Mouse (Mus musculus) stomach, embryonic 15.5 days (tissue): ENCODE measurements around the gene Socs5. TPM values are rescaled to one million over a fixed set of nuclear protein-coding genes. Genes with fewer than 3 reads are reported as not detected.

ENCODE experiments used
- ATAC-seq: fragments of 200-750 bp; cut with Nextera tagmentation; 2 replicates; pipeline ENCODE4 v1.8.0; 2017; ENCODE audit warnings: low read depth, moderate number of reproducible peaks, moderate TSS enrichment; ENCODE audit not compliant: insufficient read depth, low FRiP score
- H3K27ac ChIP-seq: fragments of 300-500 bp; sonication (generic); 2 replicates; pipeline ENCODE4 v1.5.1; 2015; ENCODE audit warnings: mild to moderate bottlenecking, inconsistent platforms
- H3K27me3 ChIP-seq: fragments of 300-500 bp; sonication (generic); replicated peaks from 2 replicates; pipeline ENCODE4 v1.6.1; 2015; ENCODE audit warnings: inconsistent platforms
- H3K36me3 ChIP-seq: fragments of 300-500 bp; sonication (generic); 2 replicates; pipeline ENCODE4 v1.6.1; 2015; ENCODE audit warnings: inconsistent platforms
- H3K4me1 ChIP-seq: fragments of 300-500 bp; sonication (generic); 2 replicates; pipeline ENCODE4 v1.6.1; 2015; ENCODE audit warnings: inconsistent platforms
- H3K4me2 ChIP-seq: fragments of 300-500 bp; sonication (generic); 2 replicates; pipeline ENCODE4 v1.6.1; 2015; ENCODE audit warnings: mild to moderate bottlenecking, inconsistent platforms
- H3K4me3 ChIP-seq: fragments of 300-500 bp; sonication (generic); replicated peaks from 2 replicates; pipeline ENCODE4 v1.5.1; 2015; ENCODE audit warnings: inconsistent platforms
- H3K9ac ChIP-seq: fragments of 300-500 bp; sonication (generic); 2 replicates; pipeline ENCODE4 v1.6.1; 2015; ENCODE audit warnings: inconsistent platforms
- H3K9me3 ChIP-seq: fragments of 300-500 bp; sonication (generic); 2 replicates; pipeline ENCODE4 v1.6.1; 2016; ENCODE audit warnings: inconsistent platforms
- whole genome bisulfite sequencing: fragments of 180-500 bp; shearing (Covaris S2); methylation state at CpG from one replicate; pipeline ENCODE4 v1.1.7; 2015; 5-methylcytosine and 5-hydroxymethylcytosine counted together
- polyA plus RNA-seq: library from polyadenylated mRNA; unstranded; fragments of >200 nt; fragmentation: Nextera tagmentation; extraction: Ambion mirVana; gene quantifications from 2 replicates; pipeline ENCODE4 v1.2.1, GENCODE M21; 2015

Gene Socs5
- polyA plus RNA-seq, 1 experiment from 2014 or later = 12.2 TPM

DNA sequence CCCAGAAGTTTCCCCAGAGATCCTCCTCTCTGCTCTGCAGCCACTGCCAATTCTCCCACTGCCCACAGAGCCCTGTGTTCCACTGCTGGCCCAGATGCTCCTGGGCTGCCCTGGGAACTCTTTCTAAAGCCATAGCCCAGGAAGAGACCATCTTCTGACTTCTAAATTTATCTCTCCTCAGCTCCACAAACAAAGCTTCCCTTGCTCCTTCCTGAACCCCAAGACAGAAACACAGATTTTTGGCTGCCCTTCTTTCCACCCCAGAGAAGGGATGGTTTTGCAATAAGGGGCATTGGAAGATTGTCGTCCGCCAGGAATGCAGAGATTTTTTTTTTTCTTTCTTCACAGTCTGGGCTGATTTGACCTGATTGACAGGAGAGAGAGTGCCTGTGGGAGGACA lies 66.5 kb downstream of the Socs5 start:
- Histone ChIP-seq H3K4me3 (no peak overlapping the region), H3K27me3 (no peaks in the 10 kb centered on the region), H3K4me1 (peaks cover 16% of the 10 kb centered on the region), H3K4me2 (no peak overlapping the region), H3K27ac (peak overlapping the region; percentile 36; the same call in 1 of the 2 replicates), H3K36me3 (no peaks in the 10 kb centered on the region), H3K9me3 (no peaks in the 10 kb centered on the region), H3K9ac (no peak overlapping the region)
- WGBS = 61% methylated on average over 2 of the region's 2 CpGs
- no peak for ATAC-seq

DNA sequence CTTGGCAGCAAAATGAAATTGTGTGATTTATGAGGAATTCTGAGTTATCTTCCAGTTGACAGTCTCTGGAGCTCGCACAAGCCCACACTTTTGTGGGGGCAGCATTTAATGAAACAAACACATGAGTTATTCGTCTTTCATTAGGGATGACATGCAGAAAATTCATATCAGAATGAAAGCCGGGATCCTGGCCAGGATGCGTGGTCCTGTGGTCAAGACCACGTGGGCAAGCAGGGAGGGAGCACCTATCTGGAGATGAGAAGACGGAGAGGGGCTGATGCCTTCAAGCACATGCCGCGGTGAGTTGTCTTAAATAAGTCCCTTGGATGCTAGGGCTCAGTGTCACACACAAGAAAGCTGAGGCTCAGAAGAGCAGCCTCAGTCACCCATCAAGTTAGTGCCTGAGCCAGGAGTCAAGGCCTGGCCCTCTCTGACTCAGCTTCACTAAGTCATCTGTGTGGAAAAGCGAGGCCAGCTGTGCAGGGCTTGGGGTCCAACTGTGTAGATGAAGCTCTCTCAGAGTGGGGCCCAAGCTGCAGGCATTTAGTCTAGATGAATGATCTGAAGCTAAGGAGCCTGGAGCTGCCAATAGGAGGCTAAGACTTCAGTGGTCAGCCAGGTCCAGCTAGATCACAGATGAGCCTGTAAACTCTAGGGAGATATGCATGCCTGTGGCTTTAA lies 67.3 kb downstream of the Socs5 start:
- no peak overlapping the region for H3K4me3 ChIP-seq
- H3K4me2 ChIP-seq = no peak overlapping the region
- no peaks in the 10 kb centered on the region for H3K36me3 ChIP-seq
- H3K9me3 ChIP-seq = no peaks in the 10 kb centered on the region
- 62% methylated on average over 9 of the region's 9 CpGs for WGBS
- no peak overlapping the region for H3K9ac ChIP-seq
- H3K27me3 ChIP-seq = no peaks in the 10 kb centered on the region
- H3K4me1 ChIP-seq = peaks cover 20% of the 10 kb centered on the region
- H3K27ac ChIP-seq = peak overlapping the region; percentile 36; the same call in 1 of the 2 replicates
- peak; percentile 36; the same call in 1 of the 2 replicates for ATAC-seq

DNA sequence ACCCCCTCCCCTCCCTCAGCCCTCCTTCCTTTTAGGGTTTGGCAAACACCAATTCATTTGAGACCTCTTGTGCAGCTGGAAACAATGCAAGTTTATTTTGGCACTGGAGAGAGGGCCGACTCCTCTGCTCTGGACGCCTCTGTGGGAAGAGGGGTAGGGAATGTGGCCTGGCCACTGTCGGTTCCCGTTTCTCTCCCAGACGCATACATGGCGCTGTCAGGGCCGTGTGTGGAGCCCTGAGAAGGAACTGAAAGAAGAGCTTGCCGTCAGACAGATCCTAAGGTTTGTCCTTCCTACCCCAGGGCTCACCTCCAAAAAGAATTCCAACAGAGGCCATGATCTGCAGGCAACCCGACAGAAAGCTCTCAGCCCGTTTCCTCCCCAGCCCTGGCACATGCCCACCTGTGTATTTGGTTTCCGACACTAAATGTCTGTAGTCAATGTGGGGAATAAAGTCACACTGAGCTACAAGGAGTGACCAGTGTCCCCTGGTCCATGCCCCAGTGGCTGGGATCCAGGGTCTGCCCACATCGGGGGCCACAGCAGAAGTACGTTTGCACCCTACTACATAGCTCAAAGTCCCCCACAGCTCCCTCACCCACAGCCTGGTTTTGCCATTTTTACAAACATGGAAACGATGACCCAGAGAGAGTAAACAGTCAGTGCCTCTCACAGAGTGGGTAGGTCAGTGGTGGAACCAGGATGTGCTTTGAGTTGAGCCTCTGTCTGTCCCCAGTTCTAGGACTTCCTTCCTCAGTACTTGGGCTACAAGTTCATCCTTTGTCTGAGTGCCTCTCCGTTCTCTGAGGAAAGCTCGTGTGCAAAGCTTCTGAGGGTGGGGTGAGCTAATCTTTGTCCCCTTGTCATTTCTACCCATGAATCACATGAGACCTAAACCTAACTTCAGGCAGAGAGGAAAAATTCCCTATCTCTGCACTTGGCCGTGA lies 68.9 kb downstream of the Socs5 start:
- no peak for ATAC-seq
- WGBS = 49% methylated on average over 17 of the region's 17 CpGs

DNA sequence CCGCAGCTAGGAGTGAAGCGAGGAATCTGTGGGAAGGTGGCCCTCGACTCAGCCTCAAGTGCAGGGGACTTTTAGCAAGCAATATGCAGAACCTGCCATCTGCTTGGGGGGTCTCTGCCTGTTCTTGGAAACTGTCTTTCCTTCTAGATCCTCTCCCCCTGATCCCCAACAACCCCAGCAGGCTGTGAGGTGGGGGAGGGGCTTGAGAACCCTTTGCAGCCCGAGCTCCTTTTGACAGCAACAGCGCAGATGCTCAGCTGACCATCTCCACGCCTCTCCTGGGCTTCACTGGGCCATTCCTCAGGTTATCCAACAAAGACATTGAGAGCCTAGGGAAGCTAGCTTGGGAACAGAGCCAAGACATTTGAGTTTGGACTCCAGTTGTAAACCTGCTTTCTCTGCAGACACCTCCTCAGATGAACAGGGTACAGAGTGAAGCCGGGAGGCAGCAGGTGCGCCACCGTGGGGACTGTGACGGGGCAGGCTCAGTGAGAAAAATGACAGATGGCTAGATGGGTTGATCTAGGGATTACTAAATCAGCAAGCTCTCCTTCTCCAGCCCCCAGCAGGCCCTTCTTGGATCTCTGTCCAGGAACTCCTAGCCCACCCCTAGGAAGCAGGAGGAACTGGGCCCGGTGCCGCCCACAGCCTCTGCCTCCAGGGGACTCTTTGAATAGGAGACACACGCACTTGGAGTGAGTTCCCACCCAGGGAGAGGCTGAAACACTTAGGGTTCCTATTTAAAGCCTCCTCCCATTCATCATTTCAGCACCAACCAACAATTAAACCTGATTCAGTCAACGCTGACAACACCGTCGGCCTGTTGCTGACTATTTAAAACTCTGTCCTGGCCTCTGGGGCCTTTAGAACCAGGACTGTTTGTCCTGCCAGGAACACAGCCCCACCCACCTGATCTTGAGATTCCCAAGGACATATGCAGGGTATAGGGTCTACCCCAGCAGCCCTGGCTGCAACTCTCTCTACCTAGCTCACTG lies 71.4 kb downstream of the Socs5 start:
- no peaks in the 10 kb centered on the region for H3K9me3 ChIP-seq
- peaks cover 20% of the 10 kb centered on the region for H3K4me1 ChIP-seq
- WGBS = 40% methylated on average over 16 of the region's 16 CpGs
- H3K4me2 ChIP-seq = no peak overlapping the region
- peak overlapping the region; percentile 62 for H3K27ac ChIP-seq
- H3K27me3 ChIP-seq = no peaks in the 10 kb centered on the region
- no peak overlapping the region for H3K9ac ChIP-seq
- H3K36me3 ChIP-seq = no peaks in the 10 kb centered on the region
- H3K4me3 ChIP-seq = no peak overlapping the region
- ATAC-seq = peak; percentile 37

More for the DNA sequence above, 68.9 kb downstream of the Socs5 start:
- Histone ChIP-seq H3K4me2 (no peak overlapping the region), H3K27me3 (no peaks in the 10 kb centered on the region), H3K36me3 (no peaks in the 10 kb centered on the region), H3K4me1 (peaks cover 20% of the 10 kb centered on the region), H3K9ac (no peak overlapping the region), H3K9me3 (no peaks in the 10 kb centered on the region), H3K27ac (peak overlapping the region; percentile 35; the same call in 1 of the 2 replicates), H3K4me3 (no peak overlapping the region)

DNA sequence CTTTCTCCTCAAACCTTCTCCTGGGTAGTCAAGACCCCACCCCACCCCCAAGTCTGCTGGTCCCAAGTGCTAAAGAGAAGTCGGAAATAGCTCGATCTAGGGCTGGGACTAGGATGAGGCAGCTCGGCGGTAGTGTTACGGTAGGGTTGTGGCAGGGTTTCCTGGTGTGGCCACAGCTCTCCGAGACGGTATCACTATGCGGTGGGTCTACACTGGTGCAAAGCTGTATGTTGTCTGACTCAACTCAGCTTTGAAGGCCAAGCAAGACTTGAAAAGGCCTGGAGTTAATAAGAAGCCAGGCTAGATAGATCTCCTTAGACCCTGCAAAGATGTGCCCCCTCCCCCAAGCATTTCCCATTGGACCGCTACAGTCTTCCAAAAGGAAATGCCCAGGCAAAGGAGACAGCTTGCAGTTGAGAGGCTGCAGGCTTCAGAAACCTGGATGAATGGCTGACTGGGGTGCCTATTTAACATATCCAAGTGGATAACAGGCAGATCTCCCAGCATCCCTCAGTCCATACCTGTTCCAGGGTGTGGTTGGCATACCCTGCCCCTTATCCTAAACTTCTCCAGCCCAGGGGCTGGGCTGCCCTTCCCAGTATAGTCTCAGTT lies 72.6 kb downstream of the Socs5 start:
- WGBS = 75% methylated on average over 9 of the region's 9 CpGs
- Histone ChIP-seq H3K4me3 (no peak overlapping the region), H3K4me2 (no peak overlapping the region), H3K36me3 (no peaks in the 10 kb centered on the region), H3K9ac (no peak overlapping the region), H3K9me3 (no peaks in the 10 kb centered on the region), H3K27ac (no peak overlapping the region), H3K4me1 (peaks cover 20% of the 10 kb centered on the region), H3K27me3 (no peaks in the 10 kb centered on the region)
- ATAC-seq = no peak

DNA sequence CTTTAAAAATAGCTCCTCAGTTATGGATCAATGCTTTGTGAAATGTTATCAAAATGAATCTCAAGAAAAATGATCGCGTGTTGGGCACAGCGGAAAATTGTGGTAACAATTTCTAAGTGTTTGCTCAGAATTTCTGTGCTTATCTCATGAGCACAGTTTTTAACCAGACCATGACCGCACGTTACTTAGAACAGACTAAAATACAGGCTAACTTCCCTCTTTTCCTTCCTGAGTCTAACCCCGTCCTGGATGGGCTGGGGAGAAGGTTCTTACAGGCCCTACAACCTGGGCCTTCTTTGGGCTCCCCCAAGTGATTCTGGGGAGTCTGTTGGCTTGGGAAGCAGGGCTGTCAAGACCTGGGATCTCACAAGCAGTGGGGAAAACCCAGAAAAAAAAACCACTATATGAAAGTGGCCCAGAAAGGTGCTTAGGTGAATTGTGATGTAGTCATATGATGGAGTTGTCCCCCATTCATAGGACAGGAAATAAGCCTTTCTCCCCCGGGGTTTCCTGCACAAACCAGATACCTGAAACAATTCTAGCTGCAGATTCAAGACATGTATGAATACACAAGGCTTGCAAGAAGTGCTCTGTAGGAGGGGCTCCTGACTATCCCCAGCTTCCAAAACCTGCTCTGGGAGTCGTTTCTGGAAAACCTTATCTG lies 74.3 kb downstream of the Socs5 start:
- Histone ChIP-seq H3K4me1 (peaks cover 9% of the 10 kb centered on the region), H3K9ac (no peak overlapping the region), H3K4me3 (no peak overlapping the region), H3K27me3 (no peaks in the 10 kb centered on the region), H3K4me2 (no peak overlapping the region), H3K36me3 (no peaks in the 10 kb centered on the region), H3K27ac (no peak overlapping the region), H3K9me3 (no peaks in the 10 kb centered on the region)
- 68% methylated on average over 8 of the region's 8 CpGs for WGBS
- ATAC-seq = no peak

DNA sequence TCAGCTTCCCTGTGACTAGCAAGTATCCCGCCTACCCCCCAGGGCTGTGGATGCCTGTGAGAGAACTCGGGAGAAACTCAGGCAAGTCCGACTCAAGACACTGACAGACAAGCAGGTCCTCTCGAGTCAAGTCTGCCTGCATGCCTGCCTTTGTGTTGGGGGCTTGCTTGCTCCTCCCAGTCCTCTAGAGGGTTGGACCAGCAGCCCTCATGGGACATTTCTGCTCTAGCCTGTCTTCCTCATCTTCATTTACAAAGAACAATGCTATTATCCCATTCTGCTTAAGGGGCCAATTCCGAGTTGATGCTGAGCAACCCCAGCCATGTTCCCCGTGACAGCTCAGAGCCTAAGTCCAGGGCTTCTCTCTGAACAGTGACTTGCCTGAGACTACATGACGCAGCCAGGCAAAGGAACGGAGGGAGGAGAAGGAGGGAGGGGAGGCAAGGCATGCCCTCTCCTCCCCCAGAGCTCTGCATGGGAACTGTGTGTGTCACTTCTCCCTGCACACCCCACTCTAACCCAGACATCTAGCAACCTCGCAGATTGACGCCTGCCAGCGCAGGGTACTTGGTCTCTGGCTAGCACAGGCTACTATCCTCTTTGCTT lies 78.1 kb downstream of the Socs5 start:
- Histone ChIP-seq H3K4me2 (no peak overlapping the region), H3K4me1 (no peaks in the 10 kb centered on the region), H3K4me3 (no peak overlapping the region), H3K27ac (no peak overlapping the region), H3K27me3 (no peaks in the 10 kb centered on the region), H3K9ac (no peak overlapping the region), H3K36me3 (no peaks in the 10 kb centered on the region), H3K9me3 (no peaks in the 10 kb centered on the region)
- WGBS = 45% methylated on average over 11 of the region's 11 CpGs
- ATAC-seq = no peak; the same call in 1 of the 2 replicates

DNA sequence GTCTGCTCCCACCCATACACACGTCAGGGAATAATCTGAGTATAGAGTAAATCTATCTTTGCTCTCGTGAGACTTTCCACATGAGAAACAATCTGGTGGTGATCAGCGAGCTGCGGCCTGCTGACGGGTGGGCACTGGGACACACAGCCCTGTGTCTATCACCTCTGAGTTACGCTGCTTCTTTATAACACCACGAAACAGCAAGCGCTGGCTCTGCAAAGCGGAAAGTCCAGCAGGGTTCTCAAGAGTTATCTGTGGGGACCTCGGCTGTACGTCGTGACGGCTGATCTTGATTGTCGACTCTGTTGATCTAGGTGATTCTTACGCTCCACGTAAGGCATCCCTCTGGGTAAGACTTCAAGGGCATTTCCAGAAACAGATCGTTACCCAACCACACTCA lies 79.5 kb downstream of the Socs5 start:
- no peak overlapping the region for H3K4me2 ChIP-seq
- no peaks in the 10 kb centered on the region for H3K9me3 ChIP-seq
- ATAC-seq = no peak
- no peaks in the 10 kb centered on the region for H3K4me1 ChIP-seq
- H3K36me3 ChIP-seq = no peaks in the 10 kb centered on the region
- H3K9ac ChIP-seq = no peak overlapping the region
- H3K27me3 ChIP-seq = no peaks in the 10 kb centered on the region
- no peak overlapping the region for H3K4me3 ChIP-seq
- H3K27ac ChIP-seq = no peak overlapping the region
- WGBS = 71% methylated on average over 17 of the region's 17 CpGs
